Mouse (Mus musculus) natural killer cell, adult 2 months (primary cell): Measurements from ENCODE around the gene Mast4.

Source experiments
- DNase-seq, 2 experiments: peaks; one replicate each; pipeline ENCODE4 v3.0.0; 2022; ENCODE audit warnings: low spot score in 2 of 2

Gene Mast4

DNA sequence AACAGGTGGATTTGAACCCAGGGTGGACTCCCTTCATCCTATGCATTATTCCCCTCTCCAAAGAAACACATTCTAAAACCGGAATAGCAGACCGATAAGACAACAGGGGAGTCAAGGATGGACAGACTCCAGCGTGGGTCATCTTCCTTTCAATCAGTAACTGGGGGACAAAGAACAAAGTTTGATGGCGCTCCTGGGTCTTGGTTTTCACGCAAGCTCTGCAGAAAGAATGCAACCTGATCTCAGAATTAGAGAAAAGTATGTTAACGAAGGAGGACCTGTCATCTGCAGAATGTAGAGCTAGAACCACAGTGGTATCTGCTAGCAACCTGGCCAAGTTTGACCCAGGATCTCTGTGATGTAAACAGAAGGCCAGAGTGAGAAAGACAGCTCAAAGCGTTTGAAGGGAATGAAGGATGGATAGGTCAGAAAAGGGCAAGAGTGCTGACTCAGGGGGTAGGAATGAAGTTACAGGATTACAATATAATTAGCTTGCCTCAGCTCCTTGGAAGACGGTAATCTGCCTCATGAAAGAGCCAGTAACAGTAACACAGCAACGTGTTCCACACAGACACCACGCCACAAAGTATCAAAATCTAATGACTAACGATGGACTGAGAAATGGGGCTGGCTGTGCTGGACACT is 345.9 kb downstream of the Mast4 start:
- no peak for DNase-seq

DNA sequence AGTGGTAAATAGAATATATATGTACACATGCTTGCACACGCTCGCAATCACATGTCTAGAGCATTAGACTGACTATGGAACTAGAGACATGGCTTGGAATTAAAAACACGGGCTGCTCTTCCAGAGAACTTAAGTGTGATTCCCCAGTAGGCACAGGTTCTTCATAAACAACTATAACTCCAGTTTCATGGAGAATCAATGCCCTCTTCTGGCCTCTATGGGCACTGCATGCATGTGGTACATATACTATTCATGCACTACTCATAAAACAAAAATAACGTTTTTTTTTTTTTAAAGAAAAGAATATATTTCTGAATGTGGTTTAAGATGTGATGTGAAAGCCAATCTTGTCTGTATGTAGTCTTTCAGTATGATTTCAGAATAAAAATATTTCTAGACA is 349.7 kb downstream of the Mast4 start:
- DNase-seq, result no peak

DNA sequence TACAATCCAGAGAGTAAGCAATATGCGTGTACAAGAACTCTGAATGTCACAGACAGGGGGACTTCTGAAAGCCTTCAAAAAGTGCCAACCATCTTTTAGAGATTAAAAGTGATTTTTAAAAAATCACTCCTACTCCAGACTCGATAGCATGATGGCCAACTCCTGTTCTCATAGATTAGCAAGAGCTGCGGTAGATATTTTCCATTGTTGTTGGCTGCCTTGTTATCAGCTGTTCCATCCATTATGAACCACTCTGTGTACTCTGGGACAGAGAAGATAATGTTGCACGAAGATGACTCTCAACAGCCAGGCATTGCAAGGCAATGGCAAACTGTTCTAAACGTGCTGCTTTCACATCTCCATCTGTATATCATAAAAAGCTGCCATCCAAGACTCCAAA is 360.4 kb downstream of the Mast4 start:
- no peak for DNase-seq

DNA sequence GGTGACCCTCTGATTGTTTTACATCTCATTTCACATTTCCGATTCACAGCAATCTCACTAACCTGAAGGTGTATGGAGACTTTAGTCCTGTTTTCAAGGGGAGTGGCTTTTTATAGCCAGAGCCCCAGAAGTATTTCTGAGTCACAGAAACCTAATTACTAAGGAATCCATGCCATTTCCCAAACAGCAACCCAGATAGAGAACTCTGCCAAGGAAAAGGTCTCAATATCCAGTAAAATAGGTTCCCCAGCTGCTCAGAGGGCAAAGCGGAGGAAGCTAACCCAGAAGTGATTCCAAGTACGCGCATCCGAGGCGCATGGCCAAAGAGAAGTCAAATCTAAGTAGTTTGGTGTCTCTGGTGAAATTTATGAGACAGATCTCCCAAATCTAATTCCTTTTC is 370.8 kb downstream of the Mast4 start:
- DNase-seq, result no peak

DNA sequence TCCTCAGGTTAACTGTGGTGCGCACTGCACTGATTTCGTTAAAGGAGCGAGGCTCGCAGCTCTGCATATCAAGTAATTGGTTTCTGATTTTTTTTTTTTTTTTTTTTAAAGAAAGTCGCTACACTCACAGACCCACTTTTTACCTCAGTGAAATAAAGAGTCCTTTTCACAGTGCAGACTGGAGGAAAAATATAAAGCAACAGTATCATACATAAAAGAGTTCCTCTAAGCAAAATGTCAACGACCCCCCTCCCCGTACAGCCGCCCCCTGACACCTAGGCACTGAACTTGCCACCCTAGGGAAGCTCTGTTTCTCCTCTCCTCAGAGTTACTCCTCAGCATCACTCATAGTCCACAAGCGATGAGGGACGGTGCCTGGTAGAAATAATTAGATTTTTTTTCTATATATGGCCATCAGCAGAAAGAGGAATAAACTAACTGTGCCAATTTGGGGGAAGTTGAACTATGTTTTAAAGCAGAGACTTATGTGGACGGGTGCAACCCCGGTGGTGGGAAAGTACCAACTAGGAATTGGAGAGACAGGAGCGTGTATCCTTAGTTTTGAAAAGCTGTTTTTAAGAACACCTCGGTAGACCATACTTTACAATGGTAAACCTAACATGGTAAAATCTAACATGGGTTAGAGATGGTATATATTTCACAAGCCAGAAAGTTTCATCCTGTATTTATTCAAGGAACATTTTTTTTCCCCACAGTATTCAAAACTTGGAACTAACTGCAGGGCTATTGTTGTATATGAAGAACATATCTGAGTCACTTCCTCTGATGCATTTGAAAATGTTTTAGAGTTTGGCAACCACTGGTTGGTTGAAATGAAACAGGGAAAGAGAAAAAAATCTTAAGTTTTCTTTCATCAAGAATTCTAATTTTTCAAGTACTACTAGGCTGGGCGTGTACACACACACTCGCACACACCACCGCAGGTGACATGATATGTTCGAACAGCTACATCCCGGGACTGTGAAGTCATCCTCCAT is 375.7 kb downstream of the Mast4 start:
- no peak for DNase-seq

DNA sequence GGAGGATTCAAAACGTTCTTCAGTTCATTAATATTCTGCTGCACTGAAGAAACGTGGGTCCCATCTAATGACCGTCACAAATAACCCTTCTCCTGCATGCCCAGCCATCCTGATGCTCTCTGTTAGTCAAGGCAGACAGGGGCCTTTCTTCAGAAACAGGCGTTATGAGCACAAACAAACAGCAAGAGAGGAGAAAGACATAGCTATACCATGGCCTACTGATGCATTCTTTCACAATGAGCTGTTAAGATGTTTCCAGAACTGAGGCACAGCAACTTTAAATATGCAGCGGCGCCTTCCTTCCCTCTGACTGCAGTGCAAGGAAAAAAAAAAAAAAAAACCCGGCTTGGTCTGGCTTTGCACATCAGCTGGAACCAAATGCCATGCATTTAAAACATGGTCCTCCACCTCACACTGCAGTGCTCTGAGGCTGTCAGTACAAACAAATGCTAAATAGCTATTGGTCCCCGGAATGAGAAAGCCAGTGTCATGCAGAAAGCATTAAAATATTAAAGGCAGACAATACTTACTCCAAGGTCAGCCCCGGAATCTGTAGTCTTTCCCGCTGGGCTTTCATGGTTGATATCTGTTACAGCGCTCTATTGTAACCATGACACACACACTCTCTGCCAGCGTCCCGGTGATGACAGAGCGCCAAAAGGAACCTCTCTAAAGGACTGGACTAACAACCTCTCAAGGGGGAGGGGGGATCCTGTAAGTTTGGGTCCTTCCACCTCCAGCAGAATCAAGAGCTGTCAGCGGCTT is 376.6 kb downstream of the Mast4 start:
- DNase-seq, result no peak

DNA sequence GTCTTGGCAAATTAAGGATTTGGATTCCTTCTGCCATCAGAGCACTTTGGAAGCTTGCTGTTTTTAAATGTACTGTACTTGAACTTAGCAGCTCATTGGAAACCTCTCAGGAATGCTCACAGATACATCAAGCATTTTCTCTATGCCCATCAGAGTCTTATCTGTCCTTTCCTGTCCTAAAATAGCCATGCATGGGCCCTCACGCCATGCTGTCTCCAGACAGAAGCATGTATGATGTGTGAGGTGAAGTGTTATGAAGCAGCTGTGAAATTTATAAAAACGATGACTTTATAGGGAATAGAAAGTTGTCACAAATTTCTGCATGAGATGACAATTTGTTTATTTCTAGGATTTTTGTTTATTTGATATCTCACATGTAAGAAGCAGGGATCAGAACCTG is 378.8 kb downstream of the Mast4 start:
- DNase-seq, result no peak

DNA sequence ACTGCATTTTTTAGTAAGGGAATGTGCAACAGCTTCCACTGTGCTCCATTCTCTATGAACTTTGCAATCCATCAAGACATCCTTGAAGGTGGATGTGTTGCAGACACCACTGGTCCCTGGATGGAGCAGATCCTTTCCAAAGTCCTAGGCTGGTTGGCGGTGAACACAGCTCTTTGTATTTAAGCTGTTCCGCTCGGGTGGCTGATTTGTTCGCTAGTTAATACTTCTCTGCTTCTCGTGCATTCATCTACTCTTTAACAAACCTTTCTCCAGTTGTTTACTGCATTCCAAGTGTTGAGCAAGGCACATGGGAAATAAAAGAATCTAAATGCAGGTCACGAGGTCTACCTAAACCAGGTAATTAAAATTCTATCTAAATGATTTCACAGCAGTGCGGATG is 384.5 kb downstream of the Mast4 start:
- no peak for DNase-seq

DNA sequence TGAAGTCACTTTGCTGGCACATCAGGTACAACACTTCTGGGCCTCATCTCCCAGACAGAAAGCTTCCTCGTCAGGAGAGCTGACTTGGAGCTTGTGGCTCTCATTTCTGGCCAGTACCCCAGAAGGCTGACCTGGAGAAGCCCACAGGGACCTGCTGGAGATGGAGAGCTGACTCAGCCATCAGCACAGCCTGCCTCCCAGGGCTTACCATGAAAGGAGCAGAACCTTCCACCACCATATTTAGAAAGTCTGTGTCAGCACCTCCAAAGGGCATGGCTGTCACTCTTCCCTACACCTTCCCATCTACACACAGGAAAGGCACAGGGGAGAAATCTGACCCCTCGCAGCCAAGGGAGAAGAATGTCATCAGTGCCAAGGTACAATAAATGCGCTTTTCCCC is 385.3 kb downstream of the Mast4 start:
- no peak for DNase-seq

DNA sequence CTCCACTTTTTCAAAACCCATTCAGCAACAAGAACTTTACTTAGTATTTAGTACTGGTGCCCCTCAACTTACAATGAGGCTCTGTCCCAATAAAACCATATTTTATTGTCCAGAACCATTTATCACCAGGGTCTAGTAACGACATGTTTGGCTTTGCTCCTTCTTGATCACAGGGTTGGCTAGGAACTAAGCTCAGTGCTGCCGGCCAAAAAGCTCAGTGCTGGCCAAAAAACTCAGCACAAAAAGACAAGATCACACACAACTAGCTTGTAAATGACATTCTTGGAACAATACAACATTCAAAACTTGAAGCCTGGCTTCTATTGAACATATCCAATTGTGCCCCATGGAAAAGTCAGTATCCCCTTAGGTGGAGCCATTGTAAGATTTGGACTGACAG is 386.8 kb downstream of the Mast4 start:
- DNase-seq, result no peak

DNA sequence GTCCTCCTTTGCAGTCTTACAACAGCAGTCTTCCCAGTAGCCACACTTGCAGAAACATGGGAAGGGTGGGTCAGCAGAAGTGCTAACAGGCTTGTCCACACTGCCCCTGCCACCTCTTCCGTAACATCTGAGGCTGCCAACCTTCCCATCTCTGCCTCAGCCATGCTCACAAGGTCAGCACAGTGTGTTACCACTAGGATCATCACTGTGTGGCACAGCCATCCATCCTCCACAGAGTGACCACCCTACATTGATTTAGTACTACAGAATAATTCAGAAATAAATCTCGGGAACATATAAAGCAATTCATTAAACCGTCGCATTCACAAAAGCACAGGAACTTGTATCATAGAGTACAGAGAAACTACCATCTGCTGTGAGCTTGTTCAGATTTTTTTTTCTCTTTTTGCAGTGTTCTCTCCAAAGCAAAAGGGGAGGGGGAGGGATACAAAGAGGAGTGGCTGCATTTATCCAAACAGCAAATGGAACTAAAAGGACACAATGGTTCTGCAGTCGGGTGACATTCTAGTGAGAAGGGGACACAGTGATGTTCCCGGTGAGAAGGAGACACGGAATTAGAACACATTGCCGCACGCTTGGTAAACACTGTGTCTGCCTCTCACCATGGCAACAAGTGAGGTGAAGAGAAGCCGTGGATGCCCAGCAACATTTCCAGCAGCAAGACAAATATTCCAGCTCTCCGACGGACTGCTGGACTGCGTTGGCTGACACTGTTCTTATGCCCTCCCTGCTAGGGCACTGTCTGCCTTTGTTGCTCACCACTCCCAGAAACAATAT is 388.1 kb downstream of the Mast4 start:
- no peak for DNase-seq

DNA sequence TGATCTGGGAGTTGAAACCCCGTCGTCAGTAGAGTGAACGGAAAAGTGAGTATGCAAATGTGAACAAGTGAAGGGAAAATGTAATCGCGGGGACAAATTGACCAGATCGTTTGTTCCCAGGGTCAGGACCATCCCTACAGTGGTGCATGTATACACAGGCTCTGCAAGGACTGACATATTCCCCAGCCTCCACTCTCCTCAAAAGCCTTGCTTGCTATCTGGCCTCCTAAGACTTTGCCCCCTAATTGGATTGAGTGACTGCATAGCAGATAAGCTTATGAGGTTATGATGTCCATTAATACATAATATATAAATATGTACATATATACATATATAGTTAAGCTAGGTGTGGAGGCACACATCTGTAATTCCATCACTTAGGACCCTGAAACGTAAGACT is 388.8 kb downstream of the Mast4 start:
- no peak for DNase-seq

DNA sequence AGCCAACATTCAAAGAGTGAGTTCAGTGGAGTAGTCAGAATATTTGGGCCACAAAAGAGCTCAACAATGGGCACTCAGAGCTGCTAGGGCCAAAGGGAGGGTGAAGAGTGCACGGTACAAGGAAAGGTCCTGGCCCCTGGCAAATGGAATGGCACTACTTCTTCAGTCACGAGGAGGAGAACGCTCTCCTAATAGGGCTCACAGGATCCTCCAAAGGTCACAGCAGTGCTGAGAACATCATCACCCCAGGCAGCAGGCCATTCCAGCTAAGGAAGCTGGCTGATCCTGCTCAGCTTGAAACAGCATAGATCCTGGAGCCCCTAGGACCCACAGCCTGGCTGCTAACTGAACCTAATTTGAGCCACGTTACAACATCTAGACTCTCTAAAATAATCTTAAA is 389.8 kb downstream of the Mast4 start:
- no peak for DNase-seq

DNA sequence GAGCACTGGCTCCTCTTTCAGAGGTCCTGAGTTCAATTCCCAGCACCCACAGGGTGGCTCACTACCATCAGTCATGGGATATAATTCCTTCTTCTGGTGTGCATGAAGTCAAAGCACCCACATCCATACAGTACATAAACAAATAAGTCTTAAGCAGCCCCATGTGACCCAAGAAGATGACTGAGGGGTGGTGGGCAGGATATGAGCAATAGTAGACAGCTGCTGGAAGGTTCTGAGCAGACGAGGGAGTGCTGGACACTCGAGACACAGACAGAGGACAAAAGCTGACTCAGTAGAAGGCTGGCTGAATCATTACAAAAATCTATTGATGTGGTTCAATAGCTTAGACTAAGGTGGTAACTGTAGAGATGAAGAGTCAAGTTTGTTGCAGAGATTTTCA is 391.7 kb downstream of the Mast4 start:
- DNase-seq, result no peak

DNA sequence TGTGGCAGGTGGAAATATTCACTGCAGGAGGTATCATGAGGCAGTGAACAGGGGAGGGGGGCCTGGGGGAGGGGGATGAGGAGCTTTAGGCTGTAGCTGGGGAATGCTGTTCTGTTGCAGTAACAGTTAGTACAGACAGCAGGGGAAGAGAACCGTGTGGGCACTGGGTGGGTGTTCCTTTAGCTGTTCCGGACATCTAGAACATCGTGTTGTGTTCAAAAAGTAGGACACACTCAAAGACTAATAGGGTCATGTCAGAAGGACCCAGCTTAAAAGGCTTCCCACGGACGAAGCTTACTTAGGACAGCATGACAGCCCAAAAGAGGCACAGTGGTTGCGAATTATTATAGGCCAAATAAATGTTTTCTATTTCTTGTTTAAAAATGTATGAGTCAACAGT is 393.8 kb downstream of the Mast4 start:
- DNase-seq, result no peak

DNA sequence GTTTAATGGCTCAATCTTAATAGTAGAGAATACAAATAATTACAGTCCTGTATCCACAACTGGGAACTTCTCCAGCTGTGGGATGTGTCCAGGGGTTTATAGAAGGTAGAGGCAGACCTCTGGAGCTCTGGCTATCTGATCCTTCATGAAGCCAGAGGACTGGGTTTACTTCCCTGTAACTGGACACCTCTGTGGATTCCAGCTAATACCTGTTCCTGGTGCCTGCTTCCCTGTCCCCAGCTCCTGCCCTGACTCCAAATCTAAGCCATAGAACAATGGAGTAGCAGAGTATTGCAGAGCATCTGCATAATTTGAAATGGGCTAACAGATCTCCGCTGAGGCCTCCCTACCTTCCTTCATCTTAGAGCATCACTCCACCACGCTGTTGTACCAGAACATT is 398.1 kb downstream of the Mast4 start:
- DNase-seq, result no peak

DNA sequence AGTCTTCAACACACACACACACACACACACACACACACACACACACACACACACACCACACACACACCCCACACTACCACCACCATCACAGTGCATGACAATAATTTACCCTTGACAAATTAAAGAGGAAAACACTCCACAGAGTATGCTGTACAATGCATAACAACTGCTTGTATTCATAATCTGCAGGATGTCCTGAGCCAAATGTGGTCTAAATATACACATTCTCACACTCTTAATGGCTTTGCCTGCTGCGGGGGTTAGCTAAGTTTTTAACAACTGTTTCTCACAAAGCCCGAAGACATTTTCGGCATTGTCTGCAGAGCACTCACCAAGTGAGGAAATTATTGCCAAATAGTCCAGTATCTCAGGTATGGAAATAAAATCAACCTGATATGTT is 398.5 kb downstream of the Mast4 start:
- no peak for DNase-seq

DNA sequence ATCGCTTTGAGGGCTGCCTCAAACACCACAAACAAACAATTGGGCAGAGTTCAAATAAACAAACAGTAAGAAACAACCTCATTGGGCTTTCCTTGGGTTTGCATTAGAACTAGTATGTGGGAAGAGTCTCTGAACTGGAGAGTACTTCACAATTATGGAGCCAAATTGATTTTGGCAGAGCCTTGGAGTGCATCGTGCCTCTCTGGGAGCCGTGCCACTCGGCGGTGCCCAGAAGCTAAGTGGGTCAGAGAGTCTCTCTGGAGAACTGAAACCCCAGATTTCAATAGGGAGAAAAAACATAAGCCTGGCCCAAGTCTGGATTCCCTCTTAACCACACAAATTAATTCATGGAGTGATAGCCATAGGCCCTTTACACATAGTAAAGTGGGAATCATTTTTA is 400.6 kb downstream of the Mast4 start:
- DNase-seq, result no peak

DNA sequence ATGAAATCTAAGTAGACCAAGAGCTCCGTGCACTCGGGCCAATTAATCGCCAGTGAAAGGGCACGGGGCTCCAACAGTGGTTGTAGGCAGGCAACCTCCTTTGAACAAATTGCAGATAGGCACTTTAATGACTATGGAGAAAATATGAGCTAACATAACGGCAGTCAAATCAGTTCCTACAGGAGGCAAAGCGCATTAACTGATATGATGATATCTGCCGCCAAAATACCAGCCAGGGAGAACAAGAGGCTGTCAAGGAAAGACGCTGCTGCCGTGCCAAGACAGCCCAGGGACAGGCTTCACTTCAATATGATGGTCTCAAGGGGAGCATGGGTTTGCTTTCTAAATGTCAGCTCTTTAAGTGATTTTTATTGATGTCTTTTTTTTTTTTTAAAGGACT is 401.9 kb downstream of the Mast4 start:
- DNase-seq, result no peak

DNA sequence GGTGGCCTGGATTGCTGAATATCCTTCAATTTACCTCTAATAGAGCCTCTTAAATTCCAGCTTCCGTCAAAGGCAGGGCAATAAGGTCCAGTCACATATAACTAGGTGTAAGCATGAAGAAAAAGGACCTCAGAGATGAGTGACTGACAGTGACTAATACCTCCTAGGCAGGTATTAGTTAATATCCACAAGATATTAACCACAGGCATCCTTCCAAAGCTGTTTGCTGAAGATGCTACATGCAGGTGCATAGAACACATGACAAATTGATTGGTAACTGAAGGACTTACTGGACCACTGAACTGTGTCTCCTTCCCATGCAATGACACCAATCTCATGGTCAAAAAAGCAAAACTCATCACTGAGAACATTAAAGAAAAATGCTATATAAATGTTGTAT is 402.3 kb downstream of the Mast4 start:
- DNase-seq, result no peak

DNA sequence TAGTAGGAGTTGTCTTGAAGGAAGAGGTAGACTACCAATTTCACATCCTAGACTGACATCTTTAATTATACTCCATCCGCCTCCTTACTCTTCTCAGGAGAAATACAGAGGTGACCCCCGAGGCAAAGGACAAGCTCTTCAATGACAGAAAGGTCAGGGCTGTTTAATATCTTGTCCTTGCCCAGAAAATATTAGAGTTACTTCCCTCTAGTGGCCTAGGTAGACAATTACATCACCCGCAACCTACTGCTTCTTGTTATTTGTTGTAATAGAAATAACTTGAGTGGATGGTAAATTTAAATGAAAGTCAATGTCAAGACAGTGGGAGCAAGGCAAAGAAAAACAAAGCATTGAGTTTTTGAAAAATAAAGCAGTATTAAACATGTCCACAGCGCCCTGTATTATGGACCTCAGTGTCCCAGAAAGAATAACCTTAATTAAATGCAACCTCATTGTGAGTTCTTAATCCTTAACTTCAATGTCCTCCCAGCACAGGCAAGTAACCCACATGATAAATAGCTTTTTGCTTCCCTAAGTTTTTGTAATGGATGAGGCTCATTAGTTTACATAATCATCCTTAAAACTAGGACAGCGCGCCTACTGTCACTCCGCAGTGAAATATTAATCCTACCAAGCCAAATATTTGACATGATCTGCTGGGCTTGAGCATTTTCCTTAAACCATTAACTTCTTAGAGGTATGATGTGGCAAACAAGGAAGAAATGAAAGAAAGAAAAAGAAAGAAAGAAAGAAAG is 408.3 kb downstream of the Mast4 start:
- no peak for DNase-seq
